ENCODE assay signal across 8 mouse cellular contexts in the genomic region with DNA sequence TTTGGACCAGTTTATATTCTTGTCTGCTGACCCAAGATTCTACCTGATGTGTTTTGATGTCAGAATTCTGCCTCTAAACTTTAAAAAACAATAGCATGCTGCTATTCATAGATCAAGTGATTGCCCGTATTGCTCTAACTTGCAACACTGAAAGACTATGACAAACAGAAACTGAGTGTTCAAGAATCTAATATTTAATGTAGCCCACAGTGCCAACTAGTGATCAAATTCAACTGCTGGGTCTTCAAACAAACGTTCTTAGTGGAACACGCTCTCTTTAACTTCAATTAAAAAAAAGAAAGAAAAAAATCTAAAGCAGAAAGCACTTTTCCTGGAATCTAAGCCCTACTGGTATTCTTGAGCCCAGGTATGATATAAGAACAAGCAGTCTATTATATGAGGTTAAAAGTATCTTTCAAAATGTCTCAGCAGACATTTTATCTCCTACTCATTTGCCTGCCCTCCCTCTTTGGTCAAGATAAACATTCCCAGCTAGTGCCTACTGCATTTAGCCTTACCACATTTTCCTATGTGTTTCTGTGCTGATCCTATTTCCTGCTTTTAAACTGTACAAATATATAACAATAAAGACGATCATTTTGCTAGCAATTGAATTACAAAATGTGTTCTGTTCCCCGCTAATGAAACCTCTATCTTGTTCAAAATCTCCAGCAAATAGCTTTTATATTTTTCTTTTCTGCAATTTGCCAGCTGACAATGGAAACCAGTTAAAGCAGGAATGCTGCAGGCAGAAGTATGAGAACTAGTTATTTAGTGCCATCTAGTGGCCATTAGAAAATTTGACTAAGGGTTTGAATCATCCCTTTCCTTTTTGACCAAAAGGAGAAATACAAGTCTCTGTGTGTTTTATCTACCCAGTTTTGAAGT. TPM values are rescaled to one million over a fixed set of nuclear protein-coding genes. Genes with fewer than 3 reads are reported as not detected.
A peak's percentile ranks its signal among the peaks of the same experiment; 100 is the strongest.
DNase-seq lines count a peak whose midpoint lies in the region; ATAC-seq lines count a peak whose summit lies in the region.

No protein-coding gene starts in this region.

- no peak overlapping the region for H3K27ac ChIP-seq in forebrain, embryonic 11.5 days (ENCODE audit: low read depth, low read length)
- no peak overlapping the region for H3K27ac ChIP-seq in forebrain, embryonic 10.5 days
- H3K27ac ChIP-seq in midbrain, embryonic 11.5 days (ENCODE audit: low read depth, low read length) = no peak overlapping the region
- H3K27ac ChIP-seq in midbrain, embryonic 10.5 days (replicated peaks) = no peak overlapping the region
- H3K27ac ChIP-seq in intestine, embryonic 16.5 days (ENCODE audit: low read length) = no peak overlapping the region
- no peak overlapping the region for H3K27ac ChIP-seq in stomach, embryonic 14.5 days (ENCODE audit: low read length)

- 56% methylated on average over 5 of the region's 5 CpGs for WGBS in forebrain, embryonic 11.5 days
- WGBS in forebrain, embryonic 10.5 days = 59% methylated on average over 5 of the region's 5 CpGs
- WGBS in midbrain, embryonic 11.5 days = 52% methylated on average over 5 of the region's 5 CpGs
- WGBS in midbrain, embryonic 10.5 days = 54% methylated on average over 5 of the region's 5 CpGs
- WGBS in intestine, embryonic 16.5 days = 42% methylated on average over 5 of the region's 5 CpGs
- WGBS in stomach, embryonic 14.5 days = 27% methylated on average over 5 of the region's 5 CpGs

- H3K9ac ChIP-seq in forebrain, embryonic 11.5 days (ENCODE audit: low read length) = no peak overlapping the region
- H3K9ac ChIP-seq in midbrain, embryonic 11.5 days (ENCODE audit: low read length) = no peak overlapping the region
- H3K9ac ChIP-seq in intestine, embryonic 16.5 days (ENCODE audit: low read depth, low read length) = no peak overlapping the region
- H3K9ac ChIP-seq in stomach, embryonic 14.5 days (replicated peaks; ENCODE audit: low read depth, low read length) = no peak overlapping the region

- no peak for DNase-seq in forebrain, embryonic 11.5 days (ENCODE audit: low spot score)
- no peak for DNase-seq in forebrain, embryonic 10.5 days (ENCODE audit: extremely low spot score, low spot score)
- peak; percentile 90 for DNase-seq in midbrain, embryonic 11.5 days (ENCODE audit: low spot score, missing footprints)
- no peak for DNase-seq in midbrain, embryonic 10.5 days (ENCODE audit: low spot score)
- no peak for DNase-seq in cerebellum, adult 18-20 months
- no peak for DNase-seq in gastrocnemius, postnatal 10 days

- H3K36me3 ChIP-seq in forebrain, embryonic 11.5 days (ENCODE audit: control insufficient read depth, insufficient read depth, low read length) = no peaks in the 10 kb centered on the region
- no peaks in the 10 kb centered on the region for H3K36me3 ChIP-seq in forebrain, embryonic 10.5 days (replicated peaks)
- no peaks in the 10 kb centered on the region for H3K36me3 ChIP-seq in midbrain, embryonic 11.5 days (ENCODE audit: control insufficient read depth, insufficient read depth, low read length)
- no peaks in the 10 kb centered on the region for H3K36me3 ChIP-seq in midbrain, embryonic 10.5 days
- H3K36me3 ChIP-seq in intestine, embryonic 16.5 days (ENCODE audit: control insufficient read depth, insufficient read depth, low read length) = no peaks in the 10 kb centered on the region
- no peaks in the 10 kb centered on the region for H3K36me3 ChIP-seq in stomach, embryonic 14.5 days (ENCODE audit: control insufficient read depth, insufficient read depth, low read length)

- H3K4me1 ChIP-seq in forebrain, embryonic 11.5 days (replicated peaks; ENCODE audit: control insufficient read depth, insufficient read depth, low read length) = no peaks in the 10 kb centered on the region
- H3K4me1 ChIP-seq in forebrain, embryonic 10.5 days = peaks cover 4% of the 10 kb centered on the region
- H3K4me1 ChIP-seq in midbrain, embryonic 11.5 days (ENCODE audit: control insufficient read depth, insufficient read depth, low read length) = no peaks in the 10 kb centered on the region
- 0 out of 2 replicates have a peak, but pooled peaks cover 3% of the 10 kb centered on the region for H3K4me1 ChIP-seq in midbrain, embryonic 10.5 days
- no peaks in the 10 kb centered on the region for H3K4me1 ChIP-seq in intestine, embryonic 16.5 days (ENCODE audit: control insufficient read depth, insufficient read depth, low read length)
- H3K4me1 ChIP-seq in stomach, embryonic 14.5 days (ENCODE audit: control insufficient read depth, insufficient read depth, low read length) = no peaks in the 10 kb centered on the region

- no peaks in the 10 kb centered on the region for H3K27me3 ChIP-seq in forebrain, embryonic 11.5 days (ENCODE audit: control insufficient read depth, insufficient read depth, low read length)
- peaks cover 28% of the 10 kb centered on the region for H3K27me3 ChIP-seq in forebrain, embryonic 10.5 days (ENCODE audit: poor library complexity, severe bottlenecking)
- peaks cover 11% of the 10 kb centered on the region for H3K27me3 ChIP-seq in midbrain, embryonic 11.5 days (ENCODE audit: control insufficient read depth, insufficient read depth, low read length)
- H3K27me3 ChIP-seq in midbrain, embryonic 10.5 days (ENCODE audit: low read depth, poor library complexity, severe bottlenecking) = peaks cover 72% of the 10 kb centered on the region
- H3K27me3 ChIP-seq in intestine, embryonic 16.5 days (replicated peaks; ENCODE audit: control insufficient read depth, insufficient read depth, low read length) = no peaks in the 10 kb centered on the region
- H3K27me3 ChIP-seq in stomach, embryonic 14.5 days (ENCODE audit: control insufficient read depth, insufficient read depth, low read length) = no peaks in the 10 kb centered on the region

- no peak overlapping the region for H3K4me2 ChIP-seq in forebrain, embryonic 11.5 days (ENCODE audit: low read depth, low read length, severe bottlenecking)
- no peak overlapping the region for H3K4me2 ChIP-seq in midbrain, embryonic 11.5 days
- H3K4me2 ChIP-seq in intestine, embryonic 16.5 days (ENCODE audit: low read depth, low read length) = no peak overlapping the region
- no peak overlapping the region for H3K4me2 ChIP-seq in stomach, embryonic 14.5 days (replicated peaks; ENCODE audit: low read depth, low read length)

- peak; percentile 82 for ATAC-seq in forebrain, embryonic 11.5 days (replicated peaks; ENCODE audit: low FRiP score)
- peak; percentile 76 for ATAC-seq in midbrain, embryonic 11.5 days (ENCODE audit: low FRiP score)
- peak; percentile 62; the same call in 1 of the 2 replicates for ATAC-seq in intestine, embryonic 16.5 days
- ATAC-seq in stomach, embryonic 14.5 days (ENCODE audit: insufficient number of reproducible peaks, insufficient read depth, low FRiP score, low read depth) = peak; percentile 67; the same call in 1 of the 2 replicates

- no peaks in the 10 kb centered on the region for H3K9me3 ChIP-seq in forebrain, embryonic 11.5 days (ENCODE audit: control insufficient read depth, low read length)
- H3K9me3 ChIP-seq in forebrain, embryonic 10.5 days = no peaks in the 10 kb centered on the region
- H3K9me3 ChIP-seq in midbrain, embryonic 11.5 days (ENCODE audit: control insufficient read depth, low read length) = no peaks in the 10 kb centered on the region
- H3K9me3 ChIP-seq in midbrain, embryonic 10.5 days (replicated peaks) = no peaks in the 10 kb centered on the region
- no peaks in the 10 kb centered on the region for H3K9me3 ChIP-seq in intestine, embryonic 16.5 days (ENCODE audit: control insufficient read depth, low read length)
- H3K9me3 ChIP-seq in stomach, embryonic 14.5 days (ENCODE audit: control insufficient read depth, low read depth, low read length) = no peaks in the 10 kb centered on the region

- no peak overlapping the region for H3K4me3 ChIP-seq in forebrain, embryonic 11.5 days (ENCODE audit: low read depth, low read length)
- H3K4me3 ChIP-seq in forebrain, embryonic 10.5 days = no peak overlapping the region
- H3K4me3 ChIP-seq in midbrain, embryonic 11.5 days (ENCODE audit: low read depth, low read length) = no peak overlapping the region
- no peak overlapping the region for H3K4me3 ChIP-seq in midbrain, embryonic 10.5 days
- no peak overlapping the region for H3K4me3 ChIP-seq in intestine, embryonic 16.5 days (ENCODE audit: low read length)
- no peak overlapping the region for H3K4me3 ChIP-seq in stomach, embryonic 14.5 days (ENCODE audit: low read depth, low read length)

RNA-seq across cellular contexts. Expression of gene 5730480H06Rik, which starts 17.6 kb away (rescaled TPM):
- polyA plus RNA-seq in forebrain, embryonic 11.5 days (2014; fragmentation: Nextera tagmentation; extraction: Ambion mirVana) = 26.7 and 33.1 TPM in 2 replicates
- polyA plus RNA-seq in forebrain, embryonic 10.5 days (2016; fragmentation: Nextera tagmentation; extraction: Ambion mirVana) = 26.3 and 27.0 TPM in 2 replicates
- polyA plus RNA-seq in midbrain, embryonic 11.5 days (2014; fragmentation: Nextera tagmentation; extraction: Ambion mirVana) = 25.8 and 26.7 TPM in 2 replicates
- 26.6 and 26.8 TPM in 2 replicates for polyA plus RNA-seq in midbrain, embryonic 10.5 days (2016; fragmentation: Nextera tagmentation; extraction: Ambion mirVana)
- polyA plus RNA-seq in intestine, embryonic 16.5 days (2015; fragmentation: Nextera tagmentation; extraction: Ambion mirVana) = 15.1 and 15.5 TPM in 2 replicates
- polyA plus RNA-seq in stomach, embryonic 14.5 days (2014; fragmentation: Nextera tagmentation; extraction: Ambion mirVana) = 25.8 and 28.9 TPM in 2 replicates
- 1 to 10 TPM; 6.7 to 9.6 TPM for total RNA-seq in gastrocnemius, postnatal 10 days (2021)
